Mouse (Mus musculus): ENCODE measurements around the gene Gtpbp4.
"Not testable (repeated sequence)": the region's sequence is repeated elsewhere in the genome, so short reads cannot be mapped to it uniquely, and the experiment has no call there.

Gtpbp4 gene

DNA sequence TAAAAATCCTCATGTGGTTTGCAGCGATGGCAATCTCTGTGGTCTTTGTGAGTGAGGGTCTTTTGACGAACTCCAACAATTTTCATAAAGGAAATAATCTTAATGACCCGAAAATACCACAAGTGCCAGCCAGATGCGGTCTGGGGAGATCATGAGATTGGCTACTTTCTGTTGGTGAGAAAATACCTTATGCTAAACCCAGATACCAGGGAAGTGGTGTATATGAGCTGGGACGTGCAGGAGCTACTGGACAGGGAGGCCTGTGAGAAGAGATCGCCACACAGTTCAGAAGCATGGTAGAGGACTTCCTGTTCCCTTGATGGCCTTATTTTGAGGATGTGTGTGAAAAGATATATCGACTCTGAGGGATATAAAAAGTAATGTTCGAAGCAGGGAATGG is 28.1 kb downstream of the Gtpbp4 start:
- no peak for DNase-seq

DNA sequence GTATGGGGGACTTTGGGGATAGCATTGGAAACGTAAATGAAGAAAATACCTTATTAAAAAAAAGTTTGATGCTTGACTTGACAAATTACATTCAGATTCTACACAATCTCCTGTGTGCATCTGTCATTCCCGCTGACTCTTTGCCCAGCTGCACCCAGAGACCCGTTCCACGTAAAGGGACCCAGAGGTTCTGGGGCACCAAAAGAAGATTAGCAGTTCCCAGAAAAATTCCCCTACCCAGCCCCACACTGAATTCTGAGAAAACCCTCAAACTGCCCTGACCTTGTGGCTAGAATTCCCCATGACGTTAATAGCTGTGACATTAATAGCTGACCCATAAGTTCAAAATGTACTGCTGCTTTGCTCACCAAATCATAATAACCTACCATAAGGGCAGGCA is 30.7 kb downstream of the Gtpbp4 start:
- no peak for DNase-seq

DNA sequence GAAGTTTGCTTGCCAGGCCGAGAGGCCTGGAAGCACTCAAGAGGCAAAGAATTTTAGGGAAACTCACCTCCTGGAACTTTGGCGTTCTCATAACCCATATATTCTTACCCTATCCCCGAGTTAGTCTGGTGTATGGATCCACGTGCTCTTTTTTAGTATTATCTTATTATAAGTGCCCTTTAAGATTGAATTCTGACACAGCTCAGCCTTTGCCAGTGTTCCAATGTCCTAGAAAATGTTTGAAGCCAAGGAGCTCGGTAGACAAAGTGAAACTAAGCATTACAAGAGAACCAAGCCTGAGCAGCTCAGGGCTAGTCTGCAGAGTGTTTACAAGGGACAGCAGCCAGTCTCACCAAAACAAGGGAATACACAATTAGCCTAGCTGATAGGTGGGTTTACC is 33.6 kb downstream of the Gtpbp4 start:
- DNase-seq: not testable (repeated sequence)

DNA sequence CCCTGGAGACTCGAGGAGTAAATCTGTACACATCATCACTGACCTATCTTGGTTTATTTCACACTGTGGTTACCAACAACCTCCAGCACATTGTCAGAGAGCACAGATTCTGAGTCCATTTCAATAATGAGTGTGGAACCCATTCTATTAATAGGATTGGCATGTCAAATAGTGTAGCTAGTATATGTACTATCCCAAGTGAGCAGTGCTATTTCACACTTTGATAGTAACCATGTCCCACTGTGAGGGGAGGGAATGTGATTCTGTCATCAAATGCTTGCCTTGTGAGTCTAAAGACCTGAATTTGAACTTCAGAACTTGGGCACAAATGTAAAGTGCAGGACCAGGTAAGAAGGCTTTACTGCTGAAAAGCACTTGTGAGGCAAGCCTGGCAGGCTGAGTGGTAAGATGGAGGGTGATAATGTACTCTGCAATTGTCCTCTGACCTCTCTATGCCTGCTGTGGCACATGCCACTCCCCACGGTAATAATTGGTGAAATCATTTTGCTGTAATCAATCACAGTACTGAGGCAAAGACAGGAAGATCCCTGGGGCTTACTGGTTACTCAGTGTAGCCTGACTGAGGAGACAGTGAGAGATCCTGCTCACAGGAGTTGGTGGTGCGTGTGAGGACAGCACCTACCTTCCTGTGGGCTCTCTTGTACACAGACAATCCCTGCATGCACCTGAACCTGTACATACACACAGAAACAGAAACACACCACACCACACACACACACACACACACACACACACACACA is 34.6 kb downstream of the Gtpbp4 start:
- DNase-seq: not testable (repeated sequence)

DNA sequence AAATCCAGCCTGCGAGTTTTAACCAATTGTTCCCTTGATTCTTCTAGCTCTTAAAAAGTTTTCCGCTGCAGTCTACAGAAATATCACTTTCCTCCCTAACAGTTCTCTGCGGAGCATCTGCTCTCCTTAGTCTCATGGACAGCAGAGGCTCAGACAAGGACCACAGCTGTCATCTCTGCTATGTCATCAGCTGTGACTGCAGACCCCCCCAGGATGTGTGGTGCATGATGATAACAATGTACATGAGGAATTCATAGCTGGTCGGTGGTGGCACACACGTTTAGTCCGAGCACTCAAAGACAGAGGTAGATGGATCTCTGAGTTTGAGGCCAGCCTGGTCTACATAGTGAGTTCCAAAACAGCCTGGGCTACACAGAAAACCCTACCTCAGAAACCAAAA is 36.3 kb downstream of the Gtpbp4 start:
- DNase-seq: not testable (repeated sequence)

DNA sequence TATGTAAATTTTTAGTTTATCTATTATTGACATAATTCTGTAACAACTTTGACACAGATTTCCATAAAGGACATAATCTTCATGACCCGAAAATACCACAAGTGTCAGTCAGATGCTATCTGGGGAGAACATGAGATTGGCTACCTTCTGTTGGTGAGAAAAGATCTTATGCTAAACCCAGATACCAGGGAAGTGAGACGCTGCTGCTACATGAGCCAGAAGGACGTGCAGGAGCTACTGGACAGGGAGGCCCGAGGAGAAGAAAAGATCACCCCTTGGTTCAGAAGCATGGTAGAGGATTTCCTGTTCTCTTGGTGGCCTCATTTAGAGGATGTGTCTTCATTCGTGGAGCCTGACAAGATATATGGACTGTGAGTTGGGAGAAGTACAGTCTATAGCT is 36.8 kb downstream of the Gtpbp4 start:
- DNase-seq: not testable (repeated sequence)

DNA sequence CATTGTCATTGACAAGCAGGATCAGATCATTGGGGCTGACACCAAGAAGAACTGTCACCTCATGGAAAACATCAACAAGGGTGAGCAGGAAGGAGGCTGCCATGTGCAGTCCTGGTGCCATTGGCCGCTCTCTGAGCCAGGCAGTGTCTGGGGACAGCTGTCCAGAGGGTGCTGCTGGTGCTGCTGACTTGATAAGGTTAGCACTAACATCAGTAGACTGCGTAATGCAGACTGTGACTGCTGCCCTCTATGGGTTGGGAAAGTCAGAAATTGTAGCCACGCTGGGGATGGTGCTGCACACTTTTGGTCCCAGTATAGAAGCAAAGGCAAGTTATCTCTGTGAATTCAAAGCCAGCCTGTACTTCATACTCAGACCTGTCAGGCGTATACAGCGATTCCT is 39.0 kb downstream of the Gtpbp4 start:
- DNase-seq: not testable (repeated sequence)

DNA sequence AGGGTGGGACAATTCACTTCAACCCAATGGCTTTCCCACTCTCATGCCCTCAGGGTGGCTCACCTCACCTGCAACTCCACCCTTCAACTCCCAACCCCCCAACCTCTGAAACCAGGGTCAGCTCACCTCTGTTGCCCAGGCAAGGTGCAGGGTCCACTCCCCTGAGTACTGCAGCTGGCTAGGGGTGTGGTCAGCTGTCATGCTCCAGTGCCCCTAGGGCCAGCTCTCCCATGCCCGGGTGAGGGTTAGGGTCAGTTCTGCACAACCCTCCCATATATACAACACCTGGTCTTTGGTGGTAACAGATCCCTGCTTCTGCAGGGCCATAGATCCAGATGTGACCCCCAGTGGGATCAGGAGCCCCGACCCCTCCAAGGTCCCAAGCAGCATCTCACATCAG is 40.8 kb downstream of the Gtpbp4 start:
- not testable (repeated sequence) for DNase-seq

DNA sequence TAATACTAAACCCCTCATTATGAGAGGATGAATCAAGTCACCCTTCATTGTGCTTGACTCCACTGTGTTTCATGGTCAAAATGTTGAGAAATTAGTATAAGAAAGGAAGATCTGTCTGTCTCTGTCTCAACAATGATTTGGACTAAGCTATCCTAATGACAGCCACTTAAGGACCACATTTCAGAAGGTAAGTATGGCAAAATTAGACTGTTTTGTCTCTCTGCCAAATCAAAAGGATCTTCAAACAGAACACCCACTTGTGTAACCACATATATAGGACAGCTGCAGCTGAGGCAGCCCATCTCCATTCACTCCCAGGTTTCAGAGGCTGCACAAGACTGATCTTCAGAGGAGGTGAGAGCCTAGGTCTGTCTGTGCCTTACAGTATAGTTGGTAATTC is 43.3 kb downstream of the Gtpbp4 start, which contains the start of gene Idi2:
Gene Idi2, plus strand, starts transcription at position 301 of the 400 bp plus-strand sequence.
- not testable (repeated sequence) for DNase-seq

DNA sequence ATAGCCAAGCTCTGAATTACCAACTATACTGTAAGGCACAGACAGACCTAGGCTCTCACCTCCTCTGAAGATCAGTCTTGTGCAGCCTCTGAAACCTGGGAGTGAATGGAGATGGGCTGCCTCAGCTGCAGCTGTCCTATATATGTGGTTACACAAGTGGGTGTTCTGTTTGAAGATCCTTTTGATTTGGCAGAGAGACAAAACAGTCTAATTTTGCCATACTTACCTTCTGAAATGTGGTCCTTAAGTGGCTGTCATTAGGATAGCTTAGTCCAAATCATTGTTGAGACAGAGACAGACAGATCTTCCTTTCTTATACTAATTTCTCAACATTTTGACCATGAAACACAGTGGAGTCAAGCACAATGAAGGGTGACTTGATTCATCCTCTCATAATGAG is 47.8 kb downstream of the Gtpbp4 start, which contains the start of gene Gm9745:
Gene Gm9745, minus strand, starts transcription at position 101 of the 400 bp plus-strand sequence.
- not testable (repeated sequence) for DNase-seq

DNA sequence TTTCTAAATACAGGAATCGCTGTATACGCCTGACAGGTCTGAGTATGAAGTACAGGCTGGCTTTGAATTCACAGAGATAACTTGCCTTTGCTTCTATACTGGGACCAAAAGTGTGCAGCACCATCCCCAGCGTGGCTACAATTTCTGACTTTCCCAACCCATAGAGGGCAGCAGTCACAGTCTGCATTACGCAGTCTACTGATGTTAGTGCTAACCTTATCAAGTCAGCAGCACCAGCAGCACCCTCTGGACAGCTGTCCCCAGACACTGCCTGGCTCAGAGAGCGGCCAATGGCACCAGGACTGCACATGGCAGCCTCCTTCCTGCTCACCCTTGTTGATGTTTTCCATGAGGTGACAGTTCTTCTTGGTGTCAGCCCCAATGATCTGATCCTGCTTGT is 52.1 kb downstream of the Gtpbp4 start:
- DNase-seq: not testable (repeated sequence)

DNA sequence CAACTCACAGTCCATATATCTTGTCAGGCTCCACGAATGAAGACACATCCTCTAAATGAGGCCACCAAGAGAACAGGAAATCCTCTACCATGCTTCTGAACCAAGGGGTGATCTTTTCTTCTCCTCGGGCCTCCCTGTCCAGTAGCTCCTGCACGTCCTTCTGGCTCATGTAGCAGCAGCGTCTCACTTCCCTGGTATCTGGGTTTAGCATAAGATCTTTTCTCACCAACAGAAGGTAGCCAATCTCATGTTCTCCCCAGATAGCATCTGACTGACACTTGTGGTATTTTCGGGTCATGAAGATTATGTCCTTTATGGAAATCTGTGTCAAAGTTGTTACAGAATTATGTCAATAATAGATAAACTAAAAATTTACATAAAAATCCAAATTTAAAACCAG is 54.2 kb downstream of the Gtpbp4 start:
- DNase-seq: not testable (repeated sequence)

DNA sequence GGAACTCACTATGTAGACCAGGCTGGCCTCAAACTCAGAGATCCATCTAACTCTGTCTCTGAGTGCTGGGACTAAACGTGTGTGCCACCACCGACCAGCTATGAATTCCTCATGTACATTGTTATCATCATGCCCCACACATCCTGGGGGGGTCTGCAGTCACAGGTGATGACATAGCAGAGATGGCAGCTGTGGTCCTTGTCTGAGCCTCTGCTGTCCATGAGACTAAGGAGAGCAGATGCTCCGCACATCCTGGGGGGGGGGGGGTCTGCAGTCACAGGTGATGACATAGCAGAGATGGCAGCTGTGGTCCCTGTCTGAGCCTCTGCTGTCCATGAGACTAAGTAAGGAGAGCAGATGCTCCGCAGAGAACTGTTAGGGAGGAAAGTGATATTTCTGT is 54.8 kb downstream of the Gtpbp4 start:
- DNase-seq: not testable (repeated sequence)

DNA sequence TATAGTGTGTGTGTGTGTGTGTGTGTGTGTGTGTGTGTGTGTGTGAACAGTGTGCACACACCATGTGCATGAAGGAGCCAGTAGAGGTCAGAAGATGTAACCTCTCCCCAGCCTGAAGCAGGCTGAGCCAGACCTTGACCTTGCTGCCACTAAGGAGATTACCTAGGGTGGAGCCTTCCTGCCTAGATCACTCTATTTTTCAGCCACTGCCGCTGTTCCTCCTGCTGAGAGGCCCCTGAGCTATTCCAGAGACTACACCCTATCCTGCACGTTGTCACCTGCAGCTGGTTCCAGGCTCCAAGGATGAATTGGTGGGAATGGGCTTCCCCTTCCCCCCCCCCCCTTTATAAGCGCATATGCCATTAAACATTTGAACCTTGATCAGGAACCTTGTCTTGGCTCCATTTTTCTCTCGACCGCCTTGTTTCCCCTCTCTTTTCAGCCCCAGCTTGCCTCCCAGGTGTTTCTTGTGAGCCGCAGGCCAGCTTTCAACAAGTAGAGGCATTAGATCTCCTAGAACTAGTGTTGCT is 58.2 kb downstream of the Gtpbp4 start:
- not testable (repeated sequence) for DNase-seq

DNA sequence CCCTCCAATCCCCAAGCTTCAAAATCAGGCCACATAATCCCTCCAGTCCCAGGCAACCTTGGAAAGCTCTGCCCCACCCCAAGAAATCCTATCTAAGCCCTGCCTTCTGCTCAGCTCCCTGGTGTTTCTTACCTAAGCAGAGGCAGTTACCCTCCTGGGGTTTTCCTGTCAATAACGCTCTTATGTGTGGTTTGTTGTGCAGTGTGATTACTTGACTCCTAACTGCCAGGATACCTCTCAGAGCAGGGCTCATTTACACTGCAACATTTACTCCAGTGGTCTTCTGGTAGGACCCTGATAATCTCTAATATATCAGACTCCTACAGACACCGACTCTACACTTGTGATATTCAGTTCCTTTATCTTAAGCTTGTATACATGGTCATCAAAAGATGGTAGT is 62.4 kb downstream of the Gtpbp4 start:
- DNase-seq: no peak
